Mouse (Mus musculus) CH12.LX (cell line): ENCODE measurements around the gene Col19a1. TPM values are rescaled to one million over a fixed set of nuclear protein-coding genes. Genes with fewer than 3 reads are reported as not detected.

Experiments used
- DNase-seq: peaks from one replicate; pipeline ENCODE4 v3.0.0-alpha.2; 2013; ENCODE audit errors: extremely low read depth
- H3K27ac ChIP-seq: 2 replicates; pipeline ENCODE4 v1.5.1; 2012; ENCODE audit warnings: low read depth, mild to moderate bottlenecking, control low read depth, moderate library complexity; ENCODE audit not compliant: insufficient read depth
- H3K27me3 ChIP-seq: replicated peaks from 2 replicates; pipeline ENCODE3; 2012; ENCODE audit warnings: inconsistent platforms
- H3K36me3 ChIP-seq, 2 experiments: replicated peaks in 1 of 2; 2 replicates each; pipeline versions ENCODE3 to v1.6.1; 2012; ENCODE audit warnings: inconsistent platforms in 1 of 2, low read length in 1 of 2, mild to moderate bottlenecking in 1 of 2, mixed read lengths in 1 of 2, moderate library complexity in 1 of 2; ENCODE audit not compliant: control insufficient read depth in 1 of 2, insufficient read depth in 1 of 2
- H3K4me1 ChIP-seq, 2 experiments: 2 replicates each; pipeline ENCODE4 v1.6.1; 2012; ENCODE audit warnings: inconsistent platforms in 1 of 2, moderate library complexity in 1 of 2; ENCODE audit not compliant: insufficient read depth in 2 of 2, control insufficient read depth in 1 of 2
- H3K4me2 ChIP-seq: 2 replicates; pipeline ENCODE4 v1.6.1; 2012; ENCODE audit warnings: low read depth, mild to moderate bottlenecking, control low read depth; ENCODE audit not compliant: poor library complexity, insufficient read depth, severe bottlenecking
- H3K4me3 ChIP-seq, 3 experiments: fragments of 150-350 bp in 1 of 3; sonication (generic) in 1 of 3; replicated peaks in 1 of 3; 2 replicates each; pipeline versions ENCODE3 to v1.5.1; 2011 to 2012; ENCODE audit warnings: low read depth in 2 of 3, low read length in 2 of 3, mild to moderate bottlenecking in 2 of 3, moderate library complexity in 2 of 3, control low read depth in 1 of 3, improper control_type of control experiment in 1 of 3, inconsistent platforms in 1 of 3, mixed read lengths in 1 of 3; ENCODE audit not compliant: poor library complexity in 1 of 3
- H3K79me2 ChIP-seq: replicated peaks from 2 replicates; pipeline ENCODE4 v1.6.1; 2012; ENCODE audit warnings: mild to moderate bottlenecking, moderate library complexity; ENCODE audit not compliant: control insufficient read depth, poor library complexity, insufficient read depth, severe bottlenecking; ENCODE audit errors: extremely low read depth
- H3K9ac ChIP-seq: 2 replicates; pipeline ENCODE4 v1.6.1; 2012; ENCODE audit warnings: low read depth, mild to moderate bottlenecking, control low read depth, moderate library complexity; ENCODE audit not compliant: insufficient read depth
- H3K9me3 ChIP-seq: replicated peaks from 2 replicates; pipeline ENCODE3; 2012; ENCODE audit warnings: low read length, inconsistent platforms, mixed read lengths
- BHLHE40 ChIP-seq: IDR thresholded peaks from 2 replicates; pipeline ENCODE4 v1.6.1; 2011; ENCODE audit warnings: mild to moderate bottlenecking, low read depth, low read length, improper control_type of control experiment
- CHD2 ChIP-seq: IDR thresholded peaks from 2 replicates; pipeline ENCODE4 v1.6.1; 2011; ENCODE audit warnings: low read length, improper control_type of control experiment
- CTCF ChIP-seq, 2 experiments: IDR thresholded peaks in 1 of 2; conservative IDR thresholded peaks in 1 of 2; 2 replicates each; pipeline ENCODE4 v1.5.1; 2011 to 2012; ENCODE audit warnings: low read depth in 2 of 2, low read length in 2 of 2, improper control_type of control experiment in 1 of 2, inconsistent platforms in 1 of 2, mild to moderate bottlenecking in 1 of 2, moderate library complexity in 1 of 2
- ELF1 ChIP-seq: IDR thresholded peaks from 2 replicates; pipeline ENCODE4 v1.6.1; 2014; ENCODE audit warnings: low read depth, mild to moderate bottlenecking, inconsistent platforms, low read length, improper control_type of control experiment
- EP300 ChIP-seq: IDR thresholded peaks from 2 replicates; pipeline ENCODE4 v1.6.1; 2011; ENCODE audit warnings: low read length, improper control_type of control experiment
- ETS1 ChIP-seq: conservative IDR thresholded peaks from 2 replicates; pipeline ENCODE4 v1.6.1; 2012; ENCODE audit warnings: low read depth, mild to moderate bottlenecking, inconsistent platforms, low read length, improper control_type of control experiment, moderate library complexity
- GABPA ChIP-seq: IDR thresholded peaks from 2 replicates; pipeline ENCODE4 v1.6.1; 2012; ENCODE audit warnings: low read depth, low read length, improper control_type of control experiment, inconsistent platforms; ENCODE audit not compliant: insufficient replicate concordance
- HCFC1 ChIP-seq: IDR thresholded peaks from 2 replicates; pipeline ENCODE4 v1.6.1; 2012; ENCODE audit warnings: low read depth, mild to moderate bottlenecking, inconsistent platforms, low read length, improper control_type of control experiment
- JUN ChIP-seq: IDR thresholded peaks from 2 replicates; pipeline ENCODE4 v1.6.1; 2011; ENCODE audit warnings: low read depth, mild to moderate bottlenecking, low read length, improper control_type of control experiment, moderate library complexity; ENCODE audit not compliant: insufficient read depth
- JUND ChIP-seq: conservative IDR thresholded peaks from 2 replicates; pipeline ENCODE4 v1.6.1; 2011; ENCODE audit warnings: low read depth, low read length, improper control_type of control experiment
- KAT2A ChIP-seq: IDR thresholded peaks from 2 replicates; pipeline ENCODE4 v1.6.1; 2012; ENCODE audit warnings: low read length, improper control_type of control experiment, inconsistent platforms; ENCODE audit not compliant: insufficient replicate concordance
- MAZ ChIP-seq: IDR thresholded peaks from 2 replicates; pipeline ENCODE4 v1.6.1; 2012; ENCODE audit warnings: low read depth, mild to moderate bottlenecking, inconsistent platforms, low read length, improper control_type of control experiment, moderate library complexity
- MEF2A ChIP-seq: IDR thresholded peaks from 2 replicates; pipeline ENCODE4 v1.6.1; 2014; ENCODE audit warnings: low read depth, mild to moderate bottlenecking, inconsistent platforms, low read length, improper control_type of control experiment, borderline replicate concordance
- POLR2A ChIP-seq: IDR thresholded peaks from 2 replicates; pipeline ENCODE4 v1.6.1; 2011; ENCODE audit warnings: low read depth, mild to moderate bottlenecking, improper control_type of control experiment, low read length
- RAD21 ChIP-seq: IDR thresholded peaks from 2 replicates; pipeline ENCODE4 v1.6.1; 2011; ENCODE audit warnings: low read depth, mild to moderate bottlenecking, low read length, improper control_type of control experiment, moderate library complexity
- UBTF ChIP-seq: IDR thresholded peaks from 2 replicates; pipeline ENCODE4 v1.6.1; 2012; ENCODE audit warnings: low read depth, mild to moderate bottlenecking, inconsistent platforms, low read length, improper control_type of control experiment, moderate library complexity
- ZC3H11A ChIP-seq: IDR thresholded peaks from 2 replicates; pipeline ENCODE4 v1.6.1; 2012; ENCODE audit warnings: low read depth, mild to moderate bottlenecking, inconsistent platforms, low read length, improper control_type of control experiment
- ZMIZ1 ChIP-seq: IDR thresholded peaks from 2 replicates; pipeline ENCODE4 v1.6.1; 2012; ENCODE audit warnings: low read depth, mild to moderate bottlenecking, inconsistent platforms, low read length, improper control_type of control experiment
- ZNF384 ChIP-seq: IDR thresholded peaks from 2 replicates; pipeline ENCODE4 v1.6.1; 2012; ENCODE audit warnings: low read depth, low read length, improper control_type of control experiment, inconsistent platforms
- dilution Hi-C: fragments of 300-500 bp; cut with MboI; formaldehyde crosslinking; loops from 2 replicates; pipeline ENCODE4 v1.14.3; 2020; ENCODE audit warnings: low sequenced_read_pairs; ENCODE audit not compliant: extremely low pct_unique_long_range_greater_than_20kb, extremely low pct_ligation_motif_present
- in situ Hi-C: fragments of 300-500 bp; cut with MboI; formaldehyde crosslinking; loops from 3 replicates; pipeline ENCODE4 v1.14.3; 2019; ENCODE audit warnings: low sequenced_read_pairs, low pct_ligation_motif_present, low pct_unique_long_range_greater_than_20kb, mixed read lengths
- polyA plus RNA-seq: library from polyadenylated mRNA; unstranded; fragments of >175 nt; gene quantifications from 2 replicates; pipeline ENCODE4 v1.2.1, GENCODE M21; 2012; ENCODE audit warnings: low read depth; ENCODE audit not compliant: insufficient read length
- total RNA-seq, 2 experiments: library from RNA; depleted of rRNA; stranded (reverse); fragments of 300-350 nt in 1 of 2; fragments of >200 nt in 1 of 2; gene quantifications; 2 replicates each; pipeline ENCODE4 v1.2.3; 2012 to 2014

Gene Col19a1
- total and polyA plus RNA-seq, 3 experiments, result not detected

DNA sequence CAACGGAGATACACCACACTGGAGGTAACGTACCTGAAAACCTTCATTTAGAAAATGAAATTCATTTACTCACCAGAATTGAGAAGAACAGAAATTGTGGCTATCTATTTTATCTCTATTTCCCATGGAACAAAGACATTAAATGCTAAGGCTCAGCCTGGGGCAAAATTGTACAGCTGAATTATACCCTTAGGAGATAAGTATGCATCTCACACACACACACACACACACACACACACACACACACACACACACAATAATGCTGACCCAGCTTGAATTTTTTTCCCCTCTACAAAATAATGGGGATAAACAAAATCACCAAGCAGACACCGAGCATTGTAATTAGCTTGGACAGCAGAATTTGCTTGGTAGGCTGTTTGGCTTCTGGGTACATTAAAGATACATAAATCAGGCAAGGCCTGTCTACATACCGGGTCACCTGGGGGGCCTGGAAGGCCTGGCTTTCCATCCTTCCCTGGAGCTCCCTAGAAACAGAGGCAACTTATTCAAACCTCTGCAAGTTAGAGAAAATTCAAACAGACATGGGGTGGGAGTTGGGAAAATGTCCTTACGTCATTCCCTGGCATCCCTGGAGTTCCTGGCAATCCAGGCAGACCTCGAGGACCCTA lies 270.2 kb downstream of the Col19a1 start:
- H3K27me3 ChIP-seq, result no peaks in the 10 kb centered on the region
- in situ Hi-C loops, result no loop called here
- H3K4me3 ChIP-seq, result no peak overlapping the region
- dilution Hi-C loops, result no loop called here
- H3K9ac ChIP-seq, result no peak overlapping the region
- H3K27ac ChIP-seq, result no peak overlapping the region
- H3K79me2 ChIP-seq, result no peaks in the 10 kb centered on the region
- peaks cover 5 to 29% of the 10 kb centered on the region in 2 experiments for H3K4me1 ChIP-seq
- peaks cover 3% of the 10 kb centered on the region for H3K9me3 ChIP-seq
- no peaks in the 10 kb centered on the region for H3K36me3 ChIP-seq
- no peak for TF ChIP-seq HCFC1
- TF ChIP-seq CHD2, result no peak
- TF ChIP-seq POLR2A, result no peak
- TF ChIP-seq JUN, result no peak
- TF ChIP-seq ETS1, result no peak
- no peak for DNase-seq
- no peak overlapping the region for H3K4me2 ChIP-seq

DNA sequence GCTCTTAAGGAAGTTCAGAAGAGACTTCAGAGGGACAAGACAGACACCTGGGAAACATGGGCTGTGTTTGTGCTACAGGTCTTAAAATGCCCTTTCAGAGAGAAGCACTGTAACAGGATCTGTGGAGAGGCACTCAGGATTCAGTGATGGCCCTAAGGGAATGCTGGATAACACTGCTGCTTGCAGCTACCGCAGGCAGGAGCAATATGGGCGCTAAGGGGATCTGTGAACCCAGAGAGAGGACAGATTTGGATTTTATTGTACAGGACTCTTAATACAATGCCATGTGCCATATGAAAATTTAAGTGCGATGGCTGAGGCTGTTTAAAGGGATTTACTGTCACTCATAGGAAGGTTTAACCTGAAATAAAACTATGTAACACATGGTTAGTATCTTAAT lies 270.8 kb downstream of the Col19a1 start:
- H3K27me3 ChIP-seq, result no peaks in the 10 kb centered on the region
- no peak overlapping the region for H3K9ac ChIP-seq
- H3K36me3 ChIP-seq, result no peaks in the 10 kb centered on the region
- in situ Hi-C loops (no loop called here), dilution Hi-C loops (no loop called here)
- TF ChIP-seq ZMIZ1 (no peak), MAZ (no peak), KAT2A (no peak), GABPA (no peak), MEF2A (no peak), POLR2A (no peak)
- DNase-seq, result no peak
- no peaks in the 10 kb centered on the region for H3K79me2 ChIP-seq
- no peak overlapping the region for H3K4me2 ChIP-seq
- H3K9me3 ChIP-seq, result peaks cover 3% of the 10 kb centered on the region
- no peak overlapping the region for H3K4me3 ChIP-seq
- peaks cover 5 to 28% of the 10 kb centered on the region in 2 experiments for H3K4me1 ChIP-seq
- no peak overlapping the region for H3K27ac ChIP-seq

DNA sequence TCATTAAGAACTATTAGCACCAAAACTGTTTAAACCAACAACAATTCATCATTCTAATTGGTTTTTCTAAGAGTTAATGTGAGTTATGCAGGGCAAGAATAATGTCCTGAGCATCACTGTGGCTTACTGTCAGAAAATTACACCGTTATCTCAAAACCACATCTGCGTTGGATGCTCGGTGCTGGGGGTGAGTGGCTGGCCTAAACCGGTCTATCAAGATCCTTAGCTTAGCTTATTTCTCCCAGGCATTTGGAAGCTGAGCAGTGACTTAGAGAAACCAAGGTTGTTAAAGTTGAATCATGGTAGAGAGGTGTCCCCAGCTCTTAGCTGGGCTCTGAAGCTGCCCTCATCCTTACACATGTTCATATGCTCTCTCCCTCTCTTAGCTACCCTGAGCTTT lies 276.4 kb downstream of the Col19a1 start:
- in situ Hi-C loops, result no loop called here
- dilution Hi-C loops, result no loop called here
- H3K27me3 ChIP-seq, result no peaks in the 10 kb centered on the region
- no peak overlapping the region for H3K4me2 ChIP-seq
- TF ChIP-seq ZMIZ1 (no peak), KAT2A (no peak), ZC3H11A (no peak), EP300 (no peak), RAD21 (no peak), POLR2A (no peak), JUND (no peak), CTCF (conservative IDR thresholded peaks at IDR 0.05 in 1 of 2, IDR thresholded peaks at IDR 0.05 in 1 of 2; ENCODE audit: low read depth in 2 of 2, low read length in 2 of 2) (no peak), BHLHE40 (no peak), ZNF384 (no peak), ELF1 (no peak), UBTF (no peak), HCFC1 (no peak)
- H3K9ac ChIP-seq, result no peak overlapping the region
- no peaks in the 10 kb centered on the region for H3K36me3 ChIP-seq
- no peaks in the 10 kb centered on the region for H3K9me3 ChIP-seq
- no peak overlapping the region for H3K27ac ChIP-seq
- no peak for DNase-seq
- H3K79me2 ChIP-seq, result no peaks in the 10 kb centered on the region
- H3K4me3 ChIP-seq, result no peak overlapping the region
- H3K4me1 ChIP-seq, result peaks cover 5 to 15% of the 10 kb centered on the region in 2 experiments
